ENCODE assay signal across 4 mouse cellular contexts in genomic region chr19:34206128-34206527, GRCm38 (mm10). TPM values are rescaled to one million over a fixed set of nuclear protein-coding genes. Genes with fewer than 3 reads are reported as not detected.
"Had no signal": no experiment of that assay in that cellular context is flagged by ENCODE, and none has a peak within 500 bp of the region (broad histone marks: within the 10 kb centered on the region; RNA-seq: fewer than 3 reads in every experiment).

No protein-coding gene starts in this region.

RNA-seq across cellular contexts. Expression of gene Ankrd22, which starts 40.3 kb away (rescaled TPM):
- polyA plus RNA-seq: neural tube, embryonic 13.5 days; neural tube, embryonic 14.5 days; neural tube, embryonic 15.5 days; small intestine, adult 2 months had no signal
